Mouse (Mus musculus) left cerebral cortex, postnatal 25 days (tissue): Measurements from ENCODE around the gene Gm14137. TPM values are rescaled to one million over a fixed set of nuclear protein-coding genes. Genes with fewer than 3 reads are reported as not detected.

Experiments used
- DNase-seq, 2 experiments: peaks; one replicate each; pipeline ENCODE4 v3.0.0; 2022; ENCODE audit warnings: low spot score in 2 of 2, mixed read lengths in 1 of 2
- intact Hi-C: fragments of 180-260 bp; cut with DNase I; formaldehyde crosslinking; loops from one replicate; pipeline ENCODE4 v1.15.1; 2025
- total RNA-seq, 2 experiments: library from RNA; stranded (reverse); gene quantifications; 2 replicates each; pipeline ENCODE4 v1.2.3; 2021

The Gm14137 gene
- total RNA-seq, 2 experiments from 2014 or later: not detected

GRCm38 (mm10) chr2:119208344-119209175, 34.3 kb downstream of the Gm14137 start, which contains the start of the genes Zfyve19 and Dnajc17:
Zfyve19 (plus strand) TSS chr2:119208617.
Dnajc17 (minus strand) TSS chr2:119208795.
- peak; percentile 98 to 99 for DNase-seq
- intact Hi-C loops: loop anchor here (1.0 to 5.0 kb wide), 2 partner anchors 80 to 96 kb away; partner anchors contain the start of genes Rad51 and Vps18

GRCm38 (mm10) chr2:119209176-119209507, 34.8 kb downstream of the Gm14137 start:
- no peak for DNase-seq
- intact Hi-C loops: loop anchor here (5.0 kb wide), 1 partner anchor 97 kb away; the partner anchor contains the start of gene Rad51

Other genes with a start within 250 kb of the Gm14137 start
- 1 to 10 TPM; 2.3 to 2.5 TPM for gene Chst14, start 248.0 kb upstream of the Gm14137 start, total RNA-seq
- 10 to 100 TPM; 50.5 to 51.0 TPM for gene Ccdc32, start 145.1 kb upstream of the Gm14137 start, total RNA-seq
- 1 to 10 TPM; 7.6 to 7.7 TPM for gene Rpusd2, start 139.7 kb upstream of the Gm14137 start, total RNA-seq
- gene Knl1, start 127.4 kb upstream of the Gm14137 start, total RNA-seq: under 1 TPM; 0.23 to 0.43 TPM
- under 1 TPM; 0.46 to 0.94 TPM for gene Rad51, start 61.7 kb upstream of the Gm14137 start, total RNA-seq
- 10 to 100 TPM; 56.5 to 62.4 TPM for gene Rmdn3, start 17.5 kb upstream of the Gm14137 start, total RNA-seq
- not detected for gene Gchfr, start 6.7 kb upstream of the Gm14137 start, total RNA-seq
- 10 to 100 TPM; 28.8 to 32.2 TPM for gene Zfyve19, start 34.1 kb downstream of the Gm14137 start, total RNA-seq
- gene Dnajc17, start 34.3 kb downstream of the Gm14137 start, total RNA-seq: 10 to 100 TPM; 16.4 to 18.5 TPM
- gene Ppp1r14d, start 55.4 kb downstream of the Gm14137 start, total RNA-seq: not detected
- 1 to 10 TPM; 1.3 to 1.4 TPM for gene Spint1, start 62.9 kb downstream of the Gm14137 start, total RNA-seq
- gene Rhov, start 96.8 kb downstream of the Gm14137 start, total RNA-seq: 1 to 10 TPM; 7.9 to 9.0 TPM
- gene Vps18, start 114.2 kb downstream of the Gm14137 start, total RNA-seq: 10 to 100 TPM; 48.4 to 48.9 TPM
- 1 to 10 TPM; 2.3 to 4.0 TPM for gene Dll4, start 151.3 kb downstream of the Gm14137 start, total RNA-seq
- gene Chac1, start 176.7 kb downstream of the Gm14137 start, total RNA-seq: 1 to 10 TPM; 9.6 to 9.8 TPM